Mouse (Mus musculus) embryonic facial prominence, embryonic 13.5 days (tissue): ENCODE measurements around the gene Ppp1r27. TPM values are rescaled to one million over a fixed set of nuclear protein-coding genes. Genes with fewer than 3 reads are reported as not detected.

Experiments used
- ATAC-seq: fragments of 200-750 bp; cut with Nextera tagmentation; 2 replicates; pipeline ENCODE4 v1.8.0; 2017; ENCODE audit warnings: low read depth; ENCODE audit not compliant: insufficient number of reproducible peaks, insufficient read depth, low FRiP score, low TSS enrichment
- H3K27ac ChIP-seq: fragments of 300-500 bp; sonication (generic); 2 replicates; pipeline ENCODE4 v1.5.1; 2015; ENCODE audit warnings: moderate library complexity, mild to moderate bottlenecking, inconsistent platforms
- H3K27me3 ChIP-seq: fragments of 300-500 bp; sonication (generic); 2 replicates; pipeline ENCODE4 v1.6.1; 2015; ENCODE audit warnings: mild to moderate bottlenecking, inconsistent platforms
- H3K36me3 ChIP-seq: fragments of 300-500 bp; sonication (generic); 2 replicates; pipeline ENCODE4 v1.6.1; 2015; ENCODE audit warnings: mild to moderate bottlenecking, inconsistent platforms
- H3K4me1 ChIP-seq: fragments of 300-500 bp; sonication (generic); 2 replicates; pipeline ENCODE4 v1.6.1; 2015; ENCODE audit warnings: inconsistent platforms
- H3K4me2 ChIP-seq: fragments of 300-500 bp; sonication (generic); 2 replicates; pipeline ENCODE4 v1.6.1; 2015; ENCODE audit warnings: moderate library complexity, mild to moderate bottlenecking, inconsistent platforms
- H3K4me3 ChIP-seq: fragments of 300-500 bp; sonication (generic); 2 replicates; pipeline ENCODE4 v1.5.1; 2015; ENCODE audit warnings: mild to moderate bottlenecking, inconsistent platforms
- H3K9ac ChIP-seq: fragments of 300-500 bp; sonication (generic); 2 replicates; pipeline ENCODE4 v1.6.1; 2015; ENCODE audit warnings: mild to moderate bottlenecking, inconsistent platforms
- H3K9me3 ChIP-seq: fragments of 300-500 bp; sonication (generic); 2 replicates; pipeline ENCODE4 v1.6.1; 2016; ENCODE audit warnings: inconsistent platforms
- WGBS: fragments of 180-500 bp; shearing (Covaris S2); methylation state at CpG from one replicate; pipeline ENCODE4 v1.1.7; 2015; ENCODE audit warnings: mixed read lengths; 5-methylcytosine and 5-hydroxymethylcytosine counted together
- polyA plus RNA-seq: library from polyadenylated mRNA; unstranded; fragments of >200 nt; fragmentation: Nextera tagmentation; extraction: Ambion mirVana; gene quantifications from 2 replicates; pipeline ENCODE4 v1.2.1, GENCODE M21; 2015

Ppp1r27 gene
- polyA plus RNA-seq, 1 experiment from 2014 or later: not detected

DNA sequence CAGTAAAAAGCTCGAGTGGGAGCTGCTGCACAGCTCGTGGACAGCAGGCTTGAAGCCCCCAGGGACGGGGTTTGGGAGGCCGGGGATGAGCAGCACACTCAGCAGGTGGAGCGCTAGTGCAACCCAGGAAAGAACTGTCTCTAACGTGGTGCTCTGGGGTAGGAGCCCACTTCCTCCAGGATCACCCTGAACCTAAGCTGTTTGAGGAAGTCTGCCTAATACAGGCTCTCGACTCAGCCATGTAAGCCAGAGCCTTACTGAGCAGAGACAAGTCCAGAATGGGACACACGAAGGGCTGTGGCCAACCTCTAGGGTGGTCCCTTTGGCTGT, 12.0 kb downstream of the Ppp1r27 start:
- H3K4me3 ChIP-seq: no peak overlapping the region
- peaks cover 15% of the 10 kb centered on the region for H3K27me3 ChIP-seq
- no peak overlapping the region for H3K27ac ChIP-seq
- no peak for ATAC-seq
- H3K9me3 ChIP-seq: no peaks in the 10 kb centered on the region
- H3K36me3 ChIP-seq: peaks cover 26% of the 10 kb centered on the region
- no peak overlapping the region for H3K4me2 ChIP-seq
- 54% methylated on average over 8 of the region's 8 CpGs for WGBS
- H3K9ac ChIP-seq: no peak overlapping the region
- H3K4me1 ChIP-seq: peaks cover 14% of the 10 kb centered on the region

DNA sequence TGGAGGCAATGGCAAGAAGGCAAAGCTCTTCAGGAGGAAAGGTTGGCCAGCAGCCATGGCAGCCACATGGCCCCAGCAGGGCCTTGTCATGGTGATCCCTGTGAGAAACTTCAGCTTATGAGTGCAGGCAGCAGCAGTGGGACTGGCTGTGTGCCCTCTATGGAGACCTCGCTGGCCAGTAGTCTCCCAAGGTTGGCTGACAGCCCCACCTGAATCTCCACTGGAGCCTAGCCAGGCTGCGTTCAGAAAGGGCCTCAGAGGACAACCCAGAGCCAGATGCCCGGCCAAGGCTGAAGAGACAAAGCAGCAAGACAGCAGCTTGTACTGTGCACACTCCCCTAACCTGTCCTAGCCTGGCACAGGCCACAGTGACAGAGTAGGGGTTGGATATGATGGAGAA, 12.4 kb downstream of the Ppp1r27 start:
- H3K27ac ChIP-seq: no peak overlapping the region
- H3K9ac ChIP-seq: no peak overlapping the region
- H3K4me3 ChIP-seq: no peak overlapping the region
- H3K9me3 ChIP-seq: no peaks in the 10 kb centered on the region
- no peak overlapping the region for H3K4me2 ChIP-seq
- H3K27me3 ChIP-seq: peaks cover 16% of the 10 kb centered on the region
- H3K36me3 ChIP-seq: peaks cover 22% of the 10 kb centered on the region
- H3K4me1 ChIP-seq: peaks cover 14% of the 10 kb centered on the region
- ATAC-seq: no peak; the same call in 1 of the 2 replicates
- 82% methylated on average over 3 of the region's 3 CpGs for WGBS

DNA sequence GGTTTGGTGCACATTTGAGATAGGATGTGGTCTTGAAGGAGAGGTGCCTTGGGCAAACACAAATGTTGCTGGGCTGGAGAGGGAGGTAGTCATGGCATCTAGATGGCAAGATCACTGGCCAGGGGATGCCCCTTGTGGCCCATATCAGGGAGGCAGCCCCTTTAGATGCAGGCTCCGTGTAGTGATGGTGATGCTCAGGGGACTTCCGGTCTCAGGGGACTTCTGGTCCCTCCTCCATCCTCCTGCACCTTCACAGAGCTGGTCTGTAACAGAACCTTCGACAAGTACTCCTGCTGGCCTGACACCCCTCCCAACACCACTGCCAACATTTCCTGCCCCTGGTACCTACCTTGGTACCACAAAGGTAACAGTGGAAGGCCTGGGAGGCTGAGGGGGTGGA, 15.1 kb downstream of the Ppp1r27 start:
- 65% methylated on average over 3 of the region's 3 CpGs for WGBS
- H3K4me2 ChIP-seq: no peak overlapping the region
- no peak overlapping the region for H3K27ac ChIP-seq
- H3K27me3 ChIP-seq: peaks cover 42% of the 10 kb centered on the region
- H3K4me1 ChIP-seq: peaks cover 23% of the 10 kb centered on the region
- no peak overlapping the region for H3K4me3 ChIP-seq
- no peak for ATAC-seq
- H3K9me3 ChIP-seq: no peaks in the 10 kb centered on the region
- no peak overlapping the region for H3K9ac ChIP-seq
- no peaks in the 10 kb centered on the region for H3K36me3 ChIP-seq

DNA sequence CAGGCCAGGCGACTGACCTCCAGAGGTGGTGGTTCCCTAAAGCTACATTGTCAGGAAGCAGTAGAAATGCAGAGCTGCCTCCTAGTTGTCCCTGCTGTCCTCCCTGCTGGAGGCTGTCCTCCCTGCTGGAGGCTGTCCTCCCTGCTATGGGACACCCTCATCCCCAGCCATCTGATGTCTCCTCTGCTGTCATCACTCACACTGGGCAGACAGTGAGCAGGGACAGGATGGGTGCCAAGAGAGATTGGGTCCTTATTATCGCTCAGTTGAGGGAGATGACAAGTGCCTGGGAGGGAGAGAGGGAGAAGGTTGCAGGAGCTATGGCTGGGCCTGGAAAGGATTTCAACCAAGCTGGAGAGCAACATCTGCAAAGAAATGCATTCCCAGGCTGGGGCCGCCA, 15.8 kb downstream of the Ppp1r27 start:
- H3K4me3 ChIP-seq: no peak overlapping the region
- H3K9ac ChIP-seq: no peak overlapping the region
- H3K27me3 ChIP-seq: peaks cover 49% of the 10 kb centered on the region
- H3K4me1 ChIP-seq: peaks cover 29% of the 10 kb centered on the region
- H3K9me3 ChIP-seq: no peaks in the 10 kb centered on the region
- ATAC-seq: no peak
- 68% methylated on average over 3 of the region's 3 CpGs for WGBS
- H3K27ac ChIP-seq: no peak overlapping the region
- no peaks in the 10 kb centered on the region for H3K36me3 ChIP-seq
- no peak overlapping the region for H3K4me2 ChIP-seq

DNA sequence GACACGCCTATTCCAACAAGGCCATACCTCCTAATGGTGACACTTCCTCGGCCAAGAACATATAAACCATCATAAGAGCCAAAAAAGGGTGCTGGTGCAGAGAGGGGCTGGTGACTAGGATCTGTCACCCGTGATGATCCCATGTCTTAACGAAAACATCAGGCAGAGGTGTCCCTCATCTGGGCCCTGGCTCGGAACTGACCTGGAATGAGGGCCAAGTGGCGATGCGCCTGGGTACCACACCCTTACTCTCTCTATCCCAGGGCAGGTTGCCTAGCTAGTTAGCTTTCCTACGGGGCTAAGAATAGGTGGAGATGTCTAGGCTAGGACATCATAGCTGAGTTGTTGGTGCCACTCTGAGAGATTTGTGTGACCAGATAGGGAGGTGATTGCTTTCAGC, 16.8 kb downstream of the Ppp1r27 start:
- H3K27me3 ChIP-seq: peaks cover 60% of the 10 kb centered on the region
- no peak overlapping the region for H3K27ac ChIP-seq
- no peak overlapping the region for H3K4me3 ChIP-seq
- ATAC-seq: no peak
- no peaks in the 10 kb centered on the region for H3K36me3 ChIP-seq
- no peak overlapping the region for H3K9ac ChIP-seq
- 85% methylated on average over 8 of the region's 8 CpGs for WGBS
- H3K4me1 ChIP-seq: peaks cover 21% of the 10 kb centered on the region
- H3K9me3 ChIP-seq: no peaks in the 10 kb centered on the region
- H3K4me2 ChIP-seq: no peak overlapping the region

DNA sequence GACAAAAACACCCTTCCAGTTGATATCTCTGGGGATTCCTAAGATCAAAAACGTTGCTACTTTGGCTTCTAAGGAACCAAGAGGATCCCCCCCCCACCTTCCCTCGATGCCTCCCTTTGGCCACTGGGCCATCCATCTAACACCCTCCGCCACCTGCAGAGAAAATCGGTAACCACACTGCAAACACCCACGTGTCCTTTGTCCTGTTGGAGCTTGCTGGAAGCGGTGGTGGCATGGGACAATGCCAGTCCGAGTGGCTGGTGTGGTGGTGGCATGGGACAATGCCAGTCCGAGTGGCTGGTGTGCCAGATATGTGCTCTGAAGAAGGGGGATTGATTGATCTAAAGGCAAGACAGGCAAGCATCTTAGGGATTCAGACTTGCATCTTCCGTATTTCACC, 19.3 kb downstream of the Ppp1r27 start:
- Histone ChIP-seq H3K9ac (no peak overlapping the region), H3K27ac (no peak overlapping the region), H3K36me3 (no peaks in the 10 kb centered on the region), H3K4me3 (no peak overlapping the region), H3K4me2 (no peak overlapping the region), H3K4me1 (peaks cover 17% of the 10 kb centered on the region), H3K9me3 (no peaks in the 10 kb centered on the region), H3K27me3 (peaks cover 78% of the 10 kb centered on the region)
- 24% methylated on average over 9 of the region's 9 CpGs for WGBS
- no peak for ATAC-seq

DNA sequence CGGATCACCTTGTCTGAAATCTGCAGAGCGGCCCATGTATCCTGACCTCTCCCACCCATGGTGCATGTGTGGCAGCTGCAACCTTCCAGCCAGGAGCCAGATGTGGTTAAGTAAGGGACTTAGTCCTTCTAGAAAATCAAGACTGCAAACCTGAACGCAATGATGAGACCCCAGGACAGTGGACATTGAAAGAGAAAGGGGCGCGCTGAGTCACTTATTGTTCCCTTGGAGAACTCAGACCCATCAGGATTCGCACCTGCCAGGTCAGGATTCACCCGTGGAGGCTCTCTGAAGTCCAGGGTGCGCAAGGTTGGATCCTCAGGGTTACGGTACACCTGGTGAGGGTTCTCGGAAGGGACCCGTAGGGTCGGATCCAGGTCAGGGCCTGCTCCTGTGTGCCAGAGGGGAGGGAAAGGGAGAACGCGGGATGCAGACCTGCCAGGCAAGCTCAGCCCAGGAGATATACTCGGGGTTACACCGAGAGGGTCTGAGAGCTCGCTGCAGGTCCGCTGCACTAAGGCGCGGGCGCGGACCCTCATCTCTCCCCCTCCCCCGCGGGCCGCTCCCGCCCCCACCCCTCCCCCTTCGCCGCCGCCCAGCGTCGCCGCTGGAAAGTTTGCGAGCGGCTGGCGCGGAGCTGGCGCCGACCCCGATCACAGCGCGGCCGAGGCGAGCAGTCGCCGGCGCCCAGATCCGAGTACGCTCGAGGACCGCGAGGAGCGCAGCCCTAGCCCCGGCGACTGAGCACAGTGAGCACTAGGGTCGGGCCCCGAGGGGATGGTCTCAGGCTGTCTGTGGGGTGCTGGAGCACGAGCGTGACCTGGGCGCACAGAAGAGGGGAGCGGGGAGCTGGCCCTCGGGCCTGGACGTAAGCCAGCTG, 20.6 kb downstream of the Ppp1r27 start, which contains the start of gene Gcgr:
Gcgr (plus strand) TSS at position 615 of the 880 bp plus-strand sequence.
- Histone ChIP-seq H3K36me3 (no peaks in the 10 kb centered on the region), H3K27ac (no peak within 1 kb of the TSS), H3K9me3 (no peaks in the 10 kb centered on the region), H3K9ac (peak within 1 kb of the TSS; percentile 75), H3K4me1 (peaks cover 17% of the 10 kb centered on the region), H3K4me2 (peak within 1 kb of the TSS; percentile 87), H3K27me3 (peaks cover 77% of the 10 kb centered on the region), H3K4me3 (peak within 1 kb of the TSS; percentile 48)
- no peak for ATAC-seq
- 8% methylated on average over 47 of the region's 62 CpGs for WGBS

DNA sequence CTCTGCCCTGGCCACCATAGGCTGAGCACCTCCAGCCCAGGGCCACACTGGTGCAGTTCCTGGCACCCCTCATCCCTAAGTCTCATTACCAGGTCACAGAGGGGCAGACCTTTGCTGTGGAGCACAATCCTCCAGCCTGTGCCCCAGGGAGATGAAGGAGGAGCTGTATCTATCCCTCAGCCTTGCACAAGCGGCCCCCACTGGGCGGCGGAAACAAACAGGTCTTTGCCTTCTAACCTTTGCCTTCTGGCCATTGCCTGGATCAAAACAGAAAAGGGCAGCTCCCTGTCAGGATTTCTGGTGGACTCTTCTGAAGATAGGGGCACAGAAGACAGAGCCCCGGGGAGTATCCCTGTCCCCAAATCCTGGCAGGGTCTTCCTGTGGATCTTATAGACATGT, 22.0 kb downstream of the Ppp1r27 start:
- Histone ChIP-seq H3K4me1 (peaks cover 17% of the 10 kb centered on the region), H3K9ac (no peak overlapping the region), H3K27ac (no peak overlapping the region), H3K27me3 (peaks cover 64% of the 10 kb centered on the region), H3K36me3 (no peaks in the 10 kb centered on the region), H3K4me2 (no peak overlapping the region), H3K4me3 (no peak overlapping the region), H3K9me3 (no peaks in the 10 kb centered on the region)
- no peak for ATAC-seq
- WGBS: 41% methylated on average over 4 of the region's 4 CpGs

DNA sequence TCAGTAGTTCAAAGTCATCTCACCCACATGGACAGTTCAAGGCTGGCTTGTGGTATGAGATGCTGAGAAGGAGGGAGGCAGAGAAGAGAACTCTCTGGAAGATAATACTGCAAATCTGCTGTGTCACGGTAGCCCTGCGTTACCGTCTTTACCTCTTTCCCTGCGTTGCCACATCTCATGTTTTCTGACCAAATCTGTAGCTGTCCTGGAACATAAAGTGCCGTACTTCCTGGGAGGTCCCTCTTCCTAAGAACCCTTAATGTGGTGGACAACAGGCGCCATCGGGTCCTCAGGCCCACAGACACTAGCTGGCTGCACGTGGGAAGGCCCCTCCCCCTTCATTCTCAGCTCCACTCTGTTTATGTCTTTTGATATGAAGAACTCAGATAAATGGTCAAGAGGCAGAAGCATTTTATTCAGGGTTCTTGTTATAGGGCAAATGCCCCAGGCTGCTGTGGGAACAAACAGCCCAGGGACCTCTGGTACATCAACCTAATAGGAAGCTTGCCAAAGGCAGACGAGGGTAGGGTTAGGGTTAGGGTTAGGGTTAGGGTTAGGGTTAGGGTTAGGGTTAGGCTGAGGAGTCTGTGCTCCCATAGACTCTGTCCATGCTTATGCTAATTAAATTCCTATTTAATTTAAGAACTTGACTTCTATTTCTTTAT, 23.1 kb downstream of the Ppp1r27 start:
- Histone ChIP-seq H3K27me3 (peaks cover 56% of the 10 kb centered on the region), H3K9me3 (no peaks in the 10 kb centered on the region)

DNA sequence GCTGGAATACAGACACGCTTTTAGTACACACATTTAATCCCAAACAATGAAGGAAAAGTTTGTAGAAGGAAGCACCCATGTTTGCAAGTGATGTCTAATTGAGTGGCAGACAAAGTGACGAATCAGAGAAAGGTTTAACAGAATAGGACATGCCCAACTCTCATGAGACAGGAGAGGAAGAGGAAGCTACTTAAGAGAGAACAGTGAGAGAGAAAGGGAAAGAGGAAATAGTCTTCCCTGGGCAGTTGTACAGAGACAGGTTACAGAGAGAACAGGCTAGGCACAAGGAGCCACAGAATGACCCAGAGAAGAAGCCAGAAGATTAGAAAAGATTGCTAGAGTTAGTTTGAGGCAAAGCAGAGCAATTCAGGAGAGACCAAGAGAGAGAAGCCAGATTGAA, 25.0 kb downstream of the Ppp1r27 start:
- no peak for ATAC-seq
- Histone ChIP-seq H3K4me2 (no peak overlapping the region), H3K27ac (no peak overlapping the region), H3K9ac (no peak overlapping the region), H3K4me3 (no peak overlapping the region), H3K4me1 (peaks cover 10% of the 10 kb centered on the region), H3K36me3 (no peaks in the 10 kb centered on the region), H3K27me3 (peaks cover 37% of the 10 kb centered on the region), H3K9me3 (no peaks in the 10 kb centered on the region)
- WGBS: 73% methylated on average over 2 of the region's 2 CpGs

More for the DNA sequence above, 23.1 kb downstream of the Ppp1r27 start:
- H3K4me3 ChIP-seq: no peak overlapping the region
- H3K4me2 ChIP-seq: no peak overlapping the region
- H3K4me1 ChIP-seq: peaks cover 17% of the 10 kb centered on the region
- no peak for ATAC-seq
- no peak overlapping the region for H3K9ac ChIP-seq
- H3K27ac ChIP-seq: no peak overlapping the region
- H3K36me3 ChIP-seq: no peaks in the 10 kb centered on the region
- 74% methylated on average over 9 of the region's 9 CpGs for WGBS

DNA sequence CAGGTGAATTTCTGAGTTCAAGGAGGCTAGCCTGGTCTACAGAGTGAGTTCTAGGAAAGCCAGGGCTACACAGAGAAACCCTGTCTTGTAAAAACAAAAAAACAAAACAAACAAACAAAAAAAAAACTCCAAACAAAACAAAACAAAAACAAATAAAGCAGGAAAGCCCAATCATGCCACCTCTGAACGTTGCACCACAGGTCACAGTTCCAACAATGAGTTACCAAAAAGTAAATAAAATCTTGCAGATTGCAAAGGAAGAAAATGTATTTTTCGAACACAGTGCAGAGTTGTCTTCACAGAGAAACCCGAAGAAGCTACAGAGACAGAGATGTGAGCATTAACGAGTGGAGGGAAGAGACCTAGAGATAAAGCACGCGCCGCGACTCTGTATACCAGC, 28.4 kb downstream of the Ppp1r27 start:
- H3K36me3 ChIP-seq: no peaks in the 10 kb centered on the region
- WGBS: 84% methylated on average over 8 of the region's 8 CpGs
- ATAC-seq: no peak
- no peak overlapping the region for H3K4me2 ChIP-seq
- H3K4me3 ChIP-seq: no peak overlapping the region
- H3K27me3 ChIP-seq: peaks cover 4% of the 10 kb centered on the region
- H3K4me1 ChIP-seq: peaks cover 7% of the 10 kb centered on the region; the same call in 1 of the 2 replicates
- no peak overlapping the region for H3K9ac ChIP-seq
- no peak overlapping the region for H3K27ac ChIP-seq
- H3K9me3 ChIP-seq: no peaks in the 10 kb centered on the region
